Mouse (Mus musculus) lung, adult 2 months (tissue): ENCODE data around the gene Nucb2. TPM values are rescaled to one million over a fixed set of nuclear protein-coding genes. Genes with fewer than 3 reads are reported as not detected.

Experiments
- DNase-seq: peaks from one replicate; pipeline ENCODE4 v3.0.0; 2022
- H3K4me1 ChIP-seq: fragments of 200-500 bp; 2 replicates; pipeline ENCODE4 v1.6.1; 2011; ENCODE audit warnings: low read length; ENCODE audit not compliant: control insufficient read depth, insufficient read depth
- H3K4me3 ChIP-seq: fragments of 200-500 bp; replicated peaks from 2 replicates; pipeline ENCODE3; 2011; ENCODE audit warnings: low read depth, mild to moderate bottlenecking, control low read depth, low read length; ENCODE audit errors: extremely low read depth
- CTCF ChIP-seq: fragments of 200-500 bp; IDR thresholded peaks from 2 replicates; pipeline ENCODE4 v1.5.1; 2011; ENCODE audit warnings: mild to moderate bottlenecking, low read length, control low read depth; ENCODE audit not compliant: insufficient read depth
- POLR2A ChIP-seq: fragments of 200-500 bp; IDR thresholded peaks from 2 replicates; pipeline ENCODE4 v1.6.1; 2011; ENCODE audit warnings: low read depth, mild to moderate bottlenecking, control low read depth, low read length, borderline replicate concordance; ENCODE audit errors: extremely low read depth
- WGBS: fragments of 180-500 bp; shearing (Covaris S2); methylation state at CpG from one replicate; pipeline ENCODE4 v1.1.7; 2018; 5-methylcytosine and 5-hydroxymethylcytosine counted together
- polyA plus RNA-seq: library from polyadenylated mRNA; depleted of rRNA; stranded (reverse); fragments of >200 nt; gene quantifications from 2 replicates; pipeline ENCODE4 v1.2.3, GENCODE M21; 2012

Gene Nucb2
- polyA plus RNA-seq, 1 experiment = 9.5 TPM

DNA sequence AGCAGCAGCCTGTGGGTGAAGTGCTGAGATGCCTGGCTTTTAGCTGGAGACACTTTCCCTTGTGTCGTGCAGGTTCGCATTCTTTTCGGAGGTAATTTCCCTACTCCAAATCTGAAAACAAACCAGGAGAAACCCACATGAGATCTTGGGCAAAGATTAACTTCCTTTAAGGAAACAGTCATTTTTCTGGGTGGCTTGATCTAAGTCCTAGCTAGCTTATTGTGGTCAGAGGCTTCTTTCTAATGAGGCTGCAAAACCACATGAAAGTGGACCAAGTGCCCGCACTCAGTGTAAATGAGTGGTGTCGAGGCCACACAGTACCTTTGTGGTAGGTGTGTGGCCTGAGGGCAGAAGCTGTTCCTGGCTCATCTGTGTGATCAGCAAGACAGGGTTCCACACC lies 20.0 kb upstream of the Nucb2 start:
- WGBS = 38% methylated on average over 5 of the region's 5 CpGs
- peak; percentile 36 for DNase-seq
- Histone ChIP-seq H3K4me1 (no peaks in the 10 kb centered on the region), H3K4me3 (no peak overlapping the region)
- TF ChIP-seq POLR2A (no peak), CTCF (no peak)

DNA sequence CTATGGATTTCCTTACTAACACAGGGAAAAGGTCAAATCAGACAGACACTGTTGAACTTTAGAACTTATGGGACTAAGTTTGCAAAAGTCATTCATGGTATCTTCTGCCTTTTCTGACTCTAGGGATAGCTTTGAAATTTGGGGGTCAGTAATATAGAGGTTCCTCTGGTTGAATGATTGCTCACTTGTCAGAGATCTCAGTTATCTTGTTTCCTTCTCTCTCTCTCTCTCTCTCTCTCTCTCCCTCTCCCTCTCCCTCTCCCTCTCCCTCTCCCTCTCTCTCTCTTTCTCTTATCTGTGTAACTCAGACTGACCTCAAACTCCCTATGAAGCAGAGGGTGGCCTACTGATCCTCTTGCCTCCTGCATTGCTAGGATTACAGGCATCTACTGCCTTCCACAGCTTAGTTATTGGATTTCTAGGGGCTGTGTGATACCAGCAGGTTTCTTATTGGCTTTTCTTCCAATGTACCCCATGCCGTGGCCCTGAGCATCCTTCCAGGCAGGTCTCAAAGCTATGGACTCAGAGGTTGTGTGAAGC lies 19.0 kb upstream of the Nucb2 start:
- 78% methylated on average over 1 of the region's 1 CpGs for WGBS
- H3K4me3 ChIP-seq = no peak overlapping the region

DNA sequence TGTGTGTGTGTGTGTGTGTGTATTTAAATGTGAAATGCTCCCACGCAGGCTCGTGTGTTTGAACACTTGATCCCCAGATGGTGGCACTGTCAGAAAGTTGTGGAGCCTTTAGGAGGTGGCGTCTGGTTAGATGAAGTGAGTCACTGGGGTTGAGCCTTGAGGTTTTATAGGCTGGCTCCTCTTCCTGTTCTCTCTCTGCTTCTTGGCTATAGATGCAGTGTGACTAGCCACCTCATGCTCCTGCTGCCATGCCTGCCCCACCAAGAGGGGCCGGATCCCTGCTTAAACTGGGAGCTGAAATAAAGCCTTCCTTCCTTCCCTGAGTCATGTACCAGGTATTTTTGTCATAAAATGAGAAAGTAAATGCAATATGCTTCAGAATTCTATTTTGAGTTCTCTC lies 13.1 kb upstream of the Nucb2 start:
- Histone ChIP-seq H3K4me3 (no peak overlapping the region), H3K4me1 (no peaks in the 10 kb centered on the region)
- TF ChIP-seq POLR2A (no peak), CTCF (no peak)
- 69% methylated on average over 4 of the region's 4 CpGs for WGBS
- DNase-seq = no peak

More for the DNA sequence above, 19.0 kb upstream of the Nucb2 start:
- TF ChIP-seq CTCF = no peak
- TF ChIP-seq POLR2A = no peak
- H3K4me1 ChIP-seq = no peaks in the 10 kb centered on the region
- no peak for DNase-seq

DNA sequence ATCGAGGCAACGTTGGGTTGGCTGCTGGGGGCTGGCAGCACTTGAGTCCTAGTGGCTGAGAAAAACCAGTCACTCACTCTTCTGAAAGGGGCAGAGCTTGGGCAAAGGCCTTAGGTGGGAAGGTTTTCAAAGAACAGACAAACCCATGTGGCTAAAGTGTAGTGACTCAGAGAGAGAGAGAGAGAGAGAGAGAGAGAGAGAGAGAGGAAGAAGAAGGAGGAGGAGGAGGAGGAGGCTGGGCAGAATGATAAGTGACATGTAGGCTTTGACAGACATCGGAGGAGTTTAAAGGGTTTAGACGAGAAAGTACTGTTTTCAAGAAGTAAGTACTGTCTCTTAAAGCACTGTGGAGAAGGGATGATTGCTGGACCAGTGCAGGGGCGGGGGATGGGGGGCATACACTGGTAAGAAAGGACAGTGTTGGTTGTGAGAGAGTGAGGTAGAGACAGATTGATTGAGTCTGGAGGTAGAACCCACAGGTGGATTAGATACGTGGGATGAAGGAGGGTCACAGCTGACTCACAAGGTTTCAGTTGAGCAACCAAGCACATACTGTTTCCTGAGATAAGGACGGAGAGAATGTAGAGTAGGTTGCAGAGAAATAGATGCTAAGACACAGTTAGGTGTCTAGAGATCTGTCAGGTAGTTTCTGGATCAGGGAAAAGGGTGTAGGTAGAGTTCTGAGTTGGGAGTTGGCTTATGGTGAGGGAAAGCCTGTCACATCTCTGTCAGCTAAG lies 10.7 kb upstream of the Nucb2 start:
- 79% methylated on average over 7 of the region's 7 CpGs for WGBS
- Histone ChIP-seq H3K4me1 (no peaks in the 10 kb centered on the region), H3K4me3 (no peak overlapping the region)
- TF ChIP-seq POLR2A (no peak), CTCF (no peak)
- DNase-seq = no peak

DNA sequence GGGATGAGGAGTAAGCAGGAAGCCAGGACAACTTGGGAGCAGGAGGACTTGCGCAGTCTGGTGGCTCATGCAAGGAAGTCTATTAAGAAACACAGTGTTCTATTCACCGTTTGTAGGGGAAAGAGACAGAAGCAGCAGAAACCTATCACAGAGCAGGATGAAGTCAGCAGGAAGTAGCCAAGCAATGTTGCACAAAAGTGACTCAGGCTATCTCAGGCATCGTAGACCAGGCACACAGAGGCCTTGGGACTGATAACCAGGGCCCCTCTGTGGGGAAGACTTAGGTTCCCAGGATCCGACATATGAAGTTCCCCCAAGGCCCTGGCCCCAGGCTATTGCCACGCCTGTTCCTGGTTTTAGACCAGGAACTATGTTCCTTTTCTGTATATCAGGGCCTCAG lies 9.6 kb upstream of the Nucb2 start:
- Histone ChIP-seq H3K4me1 (no peaks in the 10 kb centered on the region), H3K4me3 (no peak overlapping the region)
- 60% methylated on average over 5 of the region's 5 CpGs for WGBS
- DNase-seq = no peak
- no peak for TF ChIP-seq CTCF
- no peak for TF ChIP-seq POLR2A

DNA sequence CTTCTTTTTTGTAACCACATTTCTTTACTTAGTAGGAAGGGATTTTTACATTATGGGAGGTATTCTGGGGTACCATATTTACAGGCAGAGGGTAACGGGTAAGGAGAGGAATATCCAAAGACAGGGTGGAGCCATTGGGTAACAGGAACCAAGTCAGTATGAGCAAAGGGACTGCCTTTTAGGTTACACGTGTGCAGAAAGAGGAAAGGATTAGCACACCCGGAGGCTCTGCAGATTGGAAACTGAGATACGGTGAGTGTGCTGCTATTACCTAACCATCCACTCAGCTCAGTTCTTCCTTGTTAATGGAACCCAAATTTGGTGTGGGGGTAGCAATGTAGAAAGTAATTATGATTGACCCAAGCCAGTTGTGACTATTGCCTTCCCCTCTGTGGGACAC lies 7.4 kb upstream of the Nucb2 start:
- WGBS = 88% methylated on average over 4 of the region's 4 CpGs
- Histone ChIP-seq H3K4me3 (no peak overlapping the region), H3K4me1 (no peaks in the 10 kb centered on the region)
- no peak for TF ChIP-seq POLR2A
- no peak for TF ChIP-seq CTCF
- DNase-seq = no peak

DNA sequence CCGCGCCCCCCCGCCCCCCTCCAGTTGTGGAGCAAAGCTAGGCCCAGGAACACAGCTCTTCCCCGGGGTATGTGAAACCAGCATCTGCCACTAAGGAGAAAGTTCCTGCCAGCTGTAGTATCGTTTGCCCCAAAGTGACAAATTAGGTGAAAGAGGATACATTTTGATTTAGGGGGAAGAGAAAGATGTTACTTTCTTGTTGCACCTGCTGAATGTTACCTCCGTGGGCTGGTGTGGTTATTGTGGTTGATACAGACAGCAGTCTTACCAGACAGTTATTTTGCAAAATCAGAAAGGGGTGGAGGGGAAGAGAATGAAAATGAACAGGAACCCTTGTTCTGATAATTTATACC lies 625 bp downstream of the Nucb2 start:
- Histone ChIP-seq H3K4me3 (peak overlapping the region; percentile 88), H3K4me1 (no peaks in the 10 kb centered on the region; the same call in 1 of the 2 replicates)
- no peak for TF ChIP-seq CTCF
- TF ChIP-seq POLR2A = no peak
- 3% methylated on average over 6 of the region's 6 CpGs for WGBS
- DNase-seq = no peak

DNA sequence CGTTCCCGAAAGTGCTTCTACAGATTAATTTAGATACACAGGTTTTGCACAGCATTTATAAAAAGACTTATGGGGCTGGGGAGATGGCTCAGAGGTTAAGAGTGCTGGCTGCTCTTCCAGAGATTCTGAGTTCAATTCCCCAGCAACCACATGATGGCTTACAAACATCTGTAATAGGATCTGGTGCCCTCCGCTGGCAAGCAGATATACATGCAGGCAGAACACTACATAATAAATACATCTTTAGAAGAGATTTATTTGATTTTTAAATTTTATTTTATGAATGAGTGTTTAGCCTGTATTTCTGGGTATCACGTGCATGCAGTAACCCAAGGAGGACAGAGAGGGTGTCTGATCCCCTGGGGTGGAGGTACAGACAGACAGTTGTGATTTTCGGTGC lies 9.9 kb downstream of the Nucb2 start:
- DNase-seq = peak; percentile 18
- Histone ChIP-seq H3K4me3 (no peak overlapping the region), H3K4me1 (no peaks in the 10 kb centered on the region; the same call in none of the 2 replicates)
- WGBS = 90% methylated on average over 5 of the region's 5 CpGs
- TF ChIP-seq CTCF (no peak), POLR2A (no peak)

DNA sequence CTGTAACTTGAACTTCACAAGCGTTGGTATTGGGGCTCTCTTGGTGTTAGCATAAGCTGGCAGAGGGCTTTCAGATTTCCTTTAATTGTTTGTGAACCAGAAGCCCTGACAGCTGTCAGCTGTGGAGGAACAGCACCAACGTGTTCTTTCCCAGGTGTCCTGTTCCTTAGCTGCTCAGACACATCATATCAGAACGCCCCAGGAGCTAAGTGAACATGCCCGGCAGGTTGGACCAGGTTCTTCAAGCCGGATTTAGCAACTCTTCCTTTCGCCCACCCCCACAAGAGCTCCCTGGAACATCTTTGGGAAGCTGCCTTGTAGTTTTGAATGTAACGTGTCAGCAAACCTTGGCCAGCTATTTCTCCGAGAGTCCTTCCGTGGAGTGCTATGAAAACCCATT lies 10.4 kb downstream of the Nucb2 start:
- WGBS = 68% methylated on average over 9 of the region's 9 CpGs
- DNase-seq = peak; percentile 38
- Histone ChIP-seq H3K4me3 (no peak overlapping the region), H3K4me1 (no peaks in the 10 kb centered on the region; the same call in none of the 2 replicates)
- TF ChIP-seq CTCF (no peak), POLR2A (no peak)

DNA sequence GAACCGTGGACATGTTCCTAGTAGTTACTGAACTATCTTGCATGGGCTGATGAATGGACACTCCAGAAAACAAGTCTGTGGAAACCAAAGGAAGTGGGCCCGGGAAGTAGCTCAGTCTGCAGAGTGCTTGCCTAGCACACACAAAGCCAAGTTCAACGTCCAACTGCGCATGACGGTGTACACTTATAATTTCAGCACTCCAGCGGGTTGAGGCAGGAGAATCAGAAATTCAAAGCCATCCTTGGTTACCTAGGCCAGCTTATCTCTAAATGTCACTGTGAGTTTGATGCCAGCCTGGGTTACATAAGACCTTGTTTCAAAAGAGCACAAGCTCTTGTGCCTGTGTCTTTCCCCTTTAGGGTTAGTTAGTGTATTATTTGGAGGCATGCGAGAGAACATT lies 10.9 kb downstream of the Nucb2 start:
- WGBS = 58% methylated on average over 7 of the region's 7 CpGs
- DNase-seq = peak; percentile 22
- Histone ChIP-seq H3K4me3 (no peak overlapping the region), H3K4me1 (no peaks in the 10 kb centered on the region; the same call in none of the 2 replicates)
- TF ChIP-seq POLR2A (no peak), CTCF (no peak)
